Mouse (Mus musculus) embryonic fibroblast, embryonic 13.5 days (primary cell): Measurements from ENCODE around the gene Tex12. TPM values are rescaled to one million over a fixed set of nuclear protein-coding genes. Genes with fewer than 3 reads are reported as not detected.
A peak's percentile ranks its signal among the peaks of the same experiment; 100 is the strongest.

Experiments used
- H3K27ac ChIP-seq: 2 replicates; pipeline ENCODE4 v1.5.1; 2012; ENCODE audit warnings: low read length, control low read depth, inconsistent platforms; ENCODE audit not compliant: insufficient read depth
- H3K4me1 ChIP-seq: 2 replicates; pipeline ENCODE4 v1.6.1; 2011; ENCODE audit warnings: low read length; ENCODE audit not compliant: control insufficient read depth, insufficient read depth
- H3K4me3 ChIP-seq: 2 replicates; pipeline ENCODE4 v1.5.1; 2011; ENCODE audit warnings: mild to moderate bottlenecking, control low read depth, low read length; ENCODE audit not compliant: insufficient read depth
- CTCF ChIP-seq: IDR thresholded peaks from 2 replicates; pipeline ENCODE4 v1.5.1; 2011; ENCODE audit warnings: mild to moderate bottlenecking, control low read depth, low read length, moderate library complexity, borderline replicate concordance; ENCODE audit not compliant: insufficient read depth
- POLR2A ChIP-seq: IDR thresholded peaks from 2 replicates; pipeline ENCODE4 v1.6.1; 2011; ENCODE audit warnings: low read depth, mild to moderate bottlenecking, control low read depth, low read length, moderate library complexity
- polyA plus RNA-seq: library from polyadenylated mRNA; stranded (reverse); fragments of >200 nt; gene quantifications from 2 replicates; pipeline ENCODE4 v1.2.4, GENCODE M21; 2011; ENCODE audit warnings: low read depth; ENCODE audit not compliant: missing spikeins, insufficient read length

Gene Tex12
- polyA plus RNA-seq = not detected in 2 replicates

- TF ChIP-seq POLR2A (no peak), CTCF (no peak)
Measured at GRCm38 (mm10) chr9:50561145-50561917, at the start of gene Tex12. Gene Tex12 (minus strand): TSS chr9:50561325.

GRCm38 (mm10) chr9:50604338-50604737, 43.2 kb upstream of the Tex12 start:
- Histone ChIP-seq H3K4me3 (peak overlapping the region; percentile 90), H3K27ac (peak overlapping the region; percentile 70), H3K4me1 (peaks cover 7% of the 10 kb centered on the region)
- TF ChIP-seq POLR2A (0 out of 2 replicates have a peak, but pooled peaks have one; percentile 6), CTCF (no peak)

More at GRCm38 (mm10) chr9:50561145-50561917, at the start of gene Tex12:
- no peak within 1 kb of the TSS for H3K4me3 ChIP-seq
- no peak within 1 kb of the TSS for H3K27ac ChIP-seq
- no peaks in the 10 kb centered on the region; the same call in 1 of the 2 replicates for H3K4me1 ChIP-seq

- Histone ChIP-seq H3K4me1 (peaks cover 7% of the 10 kb centered on the region), H3K27ac (peak overlapping the region; percentile 70), H3K4me3 (peak overlapping the region; percentile 90)
- TF ChIP-seq POLR2A (no peak), CTCF (peak; percentile 34; the same call in 1 of the 2 replicates)
Measured at GRCm38 (mm10) chr9:50603998-50604324, 42.8 kb upstream of the Tex12 start.

GRCm38 (mm10) chr9:50603189-50603997, 42.3 kb upstream of the Tex12 start, which contains the start of the genes Sdhd and Timm8b:
Gene Sdhd (minus strand): TSS chr9:50603812.
Gene Timm8b (plus strand): TSS chr9:50603910.
- H3K4me3 ChIP-seq = peak within 1 kb of the TSS; percentile 90
- TF ChIP-seq POLR2A (peak; percentile 97), CTCF (no peak)
- peak within 1 kb of the TSS; percentile 70 for H3K27ac ChIP-seq
- H3K4me1 ChIP-seq = peaks cover 7% of the 10 kb centered on the region

- Histone ChIP-seq H3K4me3 (peak overlapping the region; percentile 90), H3K27ac (no peak overlapping the region), H3K4me1 (peaks cover 7% of the 10 kb centered on the region)
- TF ChIP-seq POLR2A (no peak), CTCF (no peak)
Measured at GRCm38 (mm10) chr9:50602055-50602845, 41.1 kb upstream of the Tex12 start.

- no peak for TF ChIP-seq CTCF
- no peak for TF ChIP-seq POLR2A
- Histone ChIP-seq H3K27ac (no peak overlapping the region), H3K4me3 (no peak overlapping the region), H3K4me1 (peaks cover 7% of the 10 kb centered on the region)
Measured at GRCm38 (mm10) chr9:50601536-50601935, 40.4 kb upstream of the Tex12 start.

- Histone ChIP-seq H3K4me1 (no peaks in the 10 kb centered on the region), H3K27ac (no peak overlapping the region), H3K4me3 (no peak overlapping the region)
- TF ChIP-seq CTCF = no peak
- no peak for TF ChIP-seq POLR2A
Measured at GRCm38 (mm10) chr9:50596973-50597372, 35.8 kb upstream of the Tex12 start.

GRCm38 (mm10) chr9:50594794-50595417, 33.8 kb upstream of the Tex12 start:
- TF ChIP-seq CTCF (no peak), POLR2A (no peak)
- H3K4me3 ChIP-seq = no peak overlapping the region
- no peak overlapping the region for H3K27ac ChIP-seq
- H3K4me1 ChIP-seq = peaks cover 4% of the 10 kb centered on the region

- Histone ChIP-seq H3K4me1 (peaks cover 4% of the 10 kb centered on the region), H3K4me3 (no peak overlapping the region), H3K27ac (no peak overlapping the region)
- TF ChIP-seq CTCF = peak; percentile 31; the same call in 1 of the 2 replicates
- TF ChIP-seq POLR2A = no peak
Measured at GRCm38 (mm10) chr9:50593544-50593943, 32.4 kb upstream of the Tex12 start.
